Mouse (Mus musculus) intestine, postnatal 0 days (tissue): ENCODE results near the gene Mfsd2a. TPM values are rescaled to one million over a fixed set of nuclear protein-coding genes. Genes with fewer than 3 reads are reported as not detected.

Experiments used
- ATAC-seq: fragments of 200-750 bp; cut with Nextera tagmentation; 2 replicates; pipeline ENCODE4 v1.8.0; 2017; ENCODE audit warnings: mild to moderate bottlenecking, moderate TSS enrichment, moderate library complexity
- H3K27ac ChIP-seq: fragments of 300-500 bp; sonication (generic); 2 replicates; pipeline ENCODE4 v1.5.1; 2014; ENCODE audit warnings: mild to moderate bottlenecking, low read depth, low read length, moderate library complexity
- H3K27me3 ChIP-seq: fragments of 300-500 bp; sonication (generic); replicated peaks from 2 replicates; pipeline ENCODE4 v1.6.1; 2014; ENCODE audit warnings: low read length, mixed read lengths; ENCODE audit not compliant: control insufficient read depth, insufficient read depth
- H3K36me3 ChIP-seq: fragments of 300-500 bp; sonication (generic); 2 replicates; pipeline ENCODE4 v1.6.1; 2014; ENCODE audit warnings: mild to moderate bottlenecking, moderate library complexity; ENCODE audit not compliant: control insufficient read depth, insufficient read depth
- H3K4me1 ChIP-seq: fragments of 300-500 bp; sonication (generic); replicated peaks from 2 replicates; pipeline ENCODE4 v1.6.1; 2014; ENCODE audit warnings: antibody characterized with exemption, low read length, mixed read lengths; ENCODE audit not compliant: control insufficient read depth, insufficient read depth
- H3K4me2 ChIP-seq: fragments of 300-500 bp; sonication (generic); replicated peaks from 2 replicates; pipeline ENCODE4 v1.6.1; 2014; ENCODE audit warnings: low read depth, mild to moderate bottlenecking, moderate library complexity
- H3K4me3 ChIP-seq: fragments of 300-500 bp; sonication (generic); 2 replicates; pipeline ENCODE4 v1.5.1; 2014; ENCODE audit warnings: low read depth, low read length
- H3K9ac ChIP-seq: fragments of 300-500 bp; sonication (generic); 2 replicates; pipeline ENCODE4 v1.6.1; 2014; ENCODE audit warnings: mild to moderate bottlenecking, low read depth, low read length
- H3K9me3 ChIP-seq: fragments of 300-500 bp; sonication (generic); 2 replicates; pipeline ENCODE4 v1.6.1; 2016; ENCODE audit warnings: mixed run types; ENCODE audit not compliant: control insufficient read depth
- CTCF ChIP-seq: sonication (generic); IDR thresholded peaks from 2 replicates; pipeline ENCODE4 v1.5.1; 2016; ENCODE audit warnings: low read depth, mild to moderate bottlenecking, control low read depth, antibody characterized with exemption, moderate library complexity
- WGBS: fragments of 180-500 bp; shearing (Covaris S2); extraction: QIAGEN DNeasy Blood & Tissue Kit; methylation state at CpG from one replicate; pipeline ENCODE4 v1.1.7; 2014; 5-methylcytosine and 5-hydroxymethylcytosine counted together
- polyA plus RNA-seq: library from polyadenylated mRNA; unstranded; fragments of >200 nt; fragmentation: Nextera tagmentation; extraction: Ambion mirVana; gene quantifications from 2 replicates; pipeline ENCODE4 v1.2.1, GENCODE M21; 2015

The Mfsd2a gene
- polyA plus RNA-seq, 1 experiment from 2014 or later = 247 TPM

GRCm38 (mm10) chr4:122923392-122924344, 37.3 kb downstream of the Mfsd2a start:
- no peak for TF ChIP-seq CTCF
- no peaks in the 10 kb centered on the region for H3K4me1 ChIP-seq
- no peaks in the 10 kb centered on the region for H3K36me3 ChIP-seq

GRCm38 (mm10) chr4:122922841-122923240, 38.1 kb downstream of the Mfsd2a start:
- WGBS = 37% methylated on average over 1 of the region's 1 CpGs
- no peak for ATAC-seq
- Histone ChIP-seq H3K27me3 (no peaks in the 10 kb centered on the region), H3K9ac (no peak overlapping the region), H3K36me3 (no peaks in the 10 kb centered on the region), H3K4me2 (no peak overlapping the region), H3K4me1 (no peaks in the 10 kb centered on the region), H3K27ac (no peak overlapping the region), H3K9me3 (no peaks in the 10 kb centered on the region), H3K4me3 (no peak overlapping the region)
- no peak for TF ChIP-seq CTCF

More at GRCm38 (mm10) chr4:122923392-122924344, 37.3 kb downstream of the Mfsd2a start:
- WGBS = 81% methylated on average over 15 of the region's 15 CpGs
- Histone ChIP-seq H3K9me3 (no peaks in the 10 kb centered on the region), H3K4me3 (no peak overlapping the region), H3K27ac (no peak overlapping the region), H3K27me3 (no peaks in the 10 kb centered on the region), H3K4me2 (no peak overlapping the region), H3K9ac (no peak overlapping the region)
- no peak for ATAC-seq

GRCm38 (mm10) chr4:122915985-122916384, 45.0 kb downstream of the Mfsd2a start:
- no peak overlapping the region for H3K4me2 ChIP-seq
- 79% methylated on average over 4 of the region's 4 CpGs for WGBS
- no peak for ATAC-seq
- no peaks in the 10 kb centered on the region for H3K36me3 ChIP-seq
- no peaks in the 10 kb centered on the region for H3K9me3 ChIP-seq
- H3K4me3 ChIP-seq = no peak overlapping the region
- no peak for TF ChIP-seq CTCF
- no peaks in the 10 kb centered on the region for H3K4me1 ChIP-seq
- H3K27ac ChIP-seq = no peak overlapping the region
- no peaks in the 10 kb centered on the region for H3K27me3 ChIP-seq
- no peak overlapping the region for H3K9ac ChIP-seq

- Histone ChIP-seq H3K27ac (no peak overlapping the region), H3K36me3 (no peaks in the 10 kb centered on the region), H3K4me2 (no peak overlapping the region), H3K27me3 (no peaks in the 10 kb centered on the region), H3K4me3 (no peak overlapping the region), H3K4me1 (no peaks in the 10 kb centered on the region), H3K9ac (no peak overlapping the region), H3K9me3 (no peaks in the 10 kb centered on the region; the same call in 1 of the 2 replicates)
- no peak for ATAC-seq
- WGBS = 58% methylated on average over 7 of the region's 7 CpGs
- no peak for TF ChIP-seq CTCF
These were observed 46.8 kb downstream of the Mfsd2a start for GRCm38 (mm10) chr4:122914186-122914585.

GRCm38 (mm10) chr4:122912613-122913012, 48.4 kb downstream of the Mfsd2a start:
- Histone ChIP-seq H3K4me1 (no peaks in the 10 kb centered on the region), H3K4me3 (no peak overlapping the region), H3K36me3 (no peaks in the 10 kb centered on the region), H3K4me2 (no peak overlapping the region), H3K9ac (no peak overlapping the region), H3K27ac (no peak overlapping the region), H3K9me3 (no peaks in the 10 kb centered on the region; the same call in 1 of the 2 replicates), H3K27me3 (no peaks in the 10 kb centered on the region)
- peak; percentile 59 for TF ChIP-seq CTCF
- ATAC-seq = no peak
- 74% methylated on average over 5 of the region's 5 CpGs for WGBS

- 53% methylated on average over 6 of the region's 6 CpGs for whole genome bisulfite sequencing
- TF ChIP-seq CTCF = peak; percentile 78
- H3K36me3 ChIP-seq = no peaks in the 10 kb centered on the region
- H3K4me1 ChIP-seq = no peaks in the 10 kb centered on the region
- ATAC-seq = no peak
- H3K9me3 ChIP-seq = no peaks in the 10 kb centered on the region; the same call in 1 of the 2 replicates
- no peaks in the 10 kb centered on the region for H3K27me3 ChIP-seq
- no peak overlapping the region for H3K9ac ChIP-seq
- H3K4me3 ChIP-seq = no peak overlapping the region
- no peak overlapping the region for H3K27ac ChIP-seq
- H3K4me2 ChIP-seq = no peak overlapping the region
These were observed 50.4 kb downstream of the Mfsd2a start for GRCm38 (mm10) chr4:122910577-122910976.
